Mouse (Mus musculus) common myeloid progenitor, adult 5-6 weeks (primary cell): ENCODE measurements around the gene Ikbke. TPM values are rescaled to one million over a fixed set of nuclear protein-coding genes. Genes with fewer than 3 reads are reported as not detected.
"Not testable (repeated sequence)": the region's sequence is repeated elsewhere in the genome, so short reads cannot be mapped to it uniquely, and the experiment has no call there.

Experiments
- ATAC-seq: replicated peaks from 2 replicates; pipeline ENCODE4 v1.8.0; 2016; ENCODE audit warnings: low read depth, mild to moderate bottlenecking, moderate TSS enrichment, inconsistent platforms; ENCODE audit not compliant: poor library complexity, severe bottlenecking
- total RNA-seq: library from RNA; stranded (forward); fragments of 200-1000, 187-1606 nt; gene quantifications from 2 replicates; pipeline ENCODE4 v1.2.3, GENCODE M21; 2017

Gene Ikbke
- 7.2 and 7.3 TPM in 2 replicates for total RNA-seq

DNA sequence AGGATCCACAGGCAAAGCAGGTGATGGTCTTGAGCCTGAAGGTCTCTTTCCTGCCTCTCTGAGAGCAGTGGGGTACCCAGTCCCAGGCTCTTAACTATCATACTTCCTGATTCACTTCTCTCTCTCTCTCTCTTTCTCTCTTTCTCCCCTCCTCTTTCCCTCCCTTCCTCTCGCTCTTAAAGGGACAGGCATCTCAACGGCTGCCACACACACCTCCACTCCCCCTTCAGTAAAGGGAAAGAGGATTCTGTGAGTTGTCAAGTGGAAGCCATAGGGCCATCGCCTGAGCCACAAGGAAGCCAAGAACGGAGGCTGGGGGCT lies at the start of gene Ikbke:
Gene Ikbke (minus strand): TSS at position 151 of the 321 bp plus-strand sequence.
- peak; percentile 23; the same call in 1 of the 2 replicates for ATAC-seq

DNA sequence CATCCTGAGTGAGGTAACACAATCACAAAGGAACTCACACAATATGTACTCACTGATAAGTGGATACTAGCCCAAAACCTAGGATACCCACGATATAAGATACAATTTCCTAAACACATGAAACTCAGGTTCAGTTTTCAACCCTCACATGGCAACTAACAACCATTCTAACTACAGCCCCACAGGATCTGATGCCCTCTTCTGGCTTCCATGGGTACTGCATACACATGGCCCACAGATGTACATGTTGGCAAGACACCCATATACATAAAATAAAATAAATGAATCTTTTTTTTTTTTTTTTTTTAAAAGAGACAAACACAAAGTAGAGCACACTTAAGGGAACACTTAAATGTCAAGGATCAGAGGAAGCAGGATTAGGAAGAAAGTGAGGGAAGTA lies 49.7 kb upstream of the Ikbke start:
- not testable (repeated sequence) for ATAC-seq

DNA sequence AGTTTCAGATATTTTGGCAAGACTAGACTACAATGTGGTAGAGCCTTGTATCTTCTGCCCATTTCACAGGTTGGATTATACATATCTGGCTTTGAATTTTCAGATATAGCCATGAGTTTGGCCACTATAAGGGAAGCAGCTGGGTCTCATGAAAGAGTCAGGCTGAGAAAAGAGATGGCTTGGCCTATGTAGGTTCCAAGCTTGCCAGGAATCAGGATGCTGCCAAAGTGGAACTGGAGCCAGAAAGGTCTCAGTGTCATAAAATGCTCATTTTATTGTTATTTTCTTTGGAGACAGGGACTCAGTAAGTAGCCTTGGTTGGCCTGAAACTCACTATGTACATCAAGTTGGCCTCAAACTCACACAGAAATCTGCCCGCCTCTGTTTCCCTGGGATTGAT lies 47.8 kb upstream of the Ikbke start:
- no peak for ATAC-seq

DNA sequence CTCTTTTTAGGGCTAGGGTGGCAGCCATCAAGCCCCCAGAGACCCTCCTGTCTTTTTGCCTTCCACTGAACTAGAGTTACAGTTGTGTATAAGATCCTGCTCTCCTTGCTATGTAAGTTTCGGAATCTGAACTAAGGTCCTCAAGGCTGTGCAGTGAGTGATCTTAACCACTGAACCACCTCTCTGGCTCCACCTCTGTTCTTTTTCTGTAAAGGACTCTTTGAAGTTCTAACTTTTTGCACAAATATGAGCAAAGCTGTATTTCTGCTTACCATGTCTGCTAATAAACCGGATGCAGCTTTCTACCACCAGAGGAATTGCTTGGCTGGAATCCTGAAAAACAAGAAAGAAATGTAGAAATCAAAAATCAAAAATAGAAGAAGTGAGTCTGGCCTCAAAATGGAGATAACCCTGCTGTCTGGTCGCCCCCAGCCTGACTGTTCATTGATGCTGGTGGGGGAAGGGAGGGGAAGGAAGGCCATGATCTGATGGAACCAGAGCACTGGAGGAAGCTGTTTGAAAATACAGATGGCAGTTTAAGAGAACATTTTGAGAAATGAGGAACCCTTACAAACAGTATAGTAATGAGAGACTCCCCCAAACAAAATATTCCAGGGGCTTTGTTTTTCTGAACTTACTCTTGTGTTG lies 45.5 kb upstream of the Ikbke start:
- peak; percentile 74 for ATAC-seq

DNA sequence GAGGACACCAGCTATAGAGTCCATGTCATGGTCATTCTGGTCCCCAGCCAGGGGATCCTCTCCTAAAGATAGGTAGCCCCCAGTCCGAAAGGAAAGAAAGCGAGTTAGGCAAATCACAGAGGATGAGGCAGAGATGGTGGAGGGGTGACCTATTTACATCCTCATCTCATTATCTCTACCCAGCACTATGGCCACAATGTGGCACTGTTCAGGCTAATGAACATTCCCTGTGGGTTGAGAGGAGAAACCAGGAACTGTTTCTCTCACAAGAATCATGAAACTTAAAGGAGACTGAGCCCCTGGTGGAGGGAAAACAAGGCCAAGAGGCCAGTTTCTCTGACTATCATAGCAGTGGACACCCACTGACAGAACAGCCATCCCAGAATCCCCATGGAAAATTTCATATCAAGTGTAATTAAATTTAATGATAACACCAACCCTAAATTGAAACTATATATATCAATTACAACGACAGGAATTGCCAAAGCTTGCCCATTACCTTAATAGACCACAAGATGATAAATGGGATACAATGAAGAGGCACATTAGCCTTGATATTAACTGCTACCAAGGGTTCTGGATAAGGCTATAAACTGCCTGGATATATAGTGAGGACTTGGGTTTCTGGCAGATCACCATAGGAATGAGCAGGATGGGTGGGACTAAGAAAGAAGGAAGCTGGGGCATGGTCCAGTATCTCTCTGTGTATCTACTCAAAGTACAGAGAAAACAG lies 40.4 kb upstream of the Ikbke start:
- no peak for ATAC-seq

DNA sequence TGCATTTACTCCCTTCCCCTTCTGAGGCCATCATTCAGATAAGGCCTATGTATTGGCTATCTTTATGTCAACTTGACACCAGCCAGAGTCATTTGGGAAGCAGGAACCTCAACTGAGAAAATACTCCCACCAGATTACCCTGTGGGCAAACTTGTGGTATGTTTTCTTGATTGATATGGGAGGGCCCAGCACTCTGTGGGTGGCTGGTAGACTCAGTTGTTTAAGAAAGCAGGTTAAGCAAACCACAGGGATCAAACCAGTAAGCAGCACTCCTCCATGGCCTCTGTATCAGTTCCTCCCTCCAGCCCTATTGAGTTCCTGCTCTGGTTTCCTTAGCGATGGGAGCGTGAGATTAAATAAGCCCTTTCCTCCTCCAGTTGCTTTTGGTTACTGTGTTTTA lies 39.0 kb upstream of the Ikbke start:
- peak; percentile 68 for ATAC-seq

DNA sequence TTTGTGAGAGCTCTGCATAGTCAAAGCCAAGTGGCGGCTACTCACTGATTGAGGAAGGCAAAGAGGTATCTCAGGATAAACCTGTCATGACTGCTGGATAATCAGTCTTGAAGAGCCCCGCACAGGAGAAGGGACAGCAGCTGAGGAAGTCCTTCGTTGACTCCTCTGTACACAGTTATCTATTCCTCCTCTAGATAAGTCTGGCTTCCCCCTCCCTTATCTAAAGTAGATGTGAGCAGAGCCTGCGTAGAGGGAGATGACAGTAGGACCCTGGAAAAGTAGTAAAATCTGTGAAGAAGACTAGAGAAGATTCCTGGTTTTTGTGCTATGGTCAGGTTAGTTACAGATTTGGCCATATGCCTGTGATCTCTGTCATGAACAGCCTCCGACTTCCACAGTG lies 38.2 kb upstream of the Ikbke start:
- ATAC-seq: no peak

DNA sequence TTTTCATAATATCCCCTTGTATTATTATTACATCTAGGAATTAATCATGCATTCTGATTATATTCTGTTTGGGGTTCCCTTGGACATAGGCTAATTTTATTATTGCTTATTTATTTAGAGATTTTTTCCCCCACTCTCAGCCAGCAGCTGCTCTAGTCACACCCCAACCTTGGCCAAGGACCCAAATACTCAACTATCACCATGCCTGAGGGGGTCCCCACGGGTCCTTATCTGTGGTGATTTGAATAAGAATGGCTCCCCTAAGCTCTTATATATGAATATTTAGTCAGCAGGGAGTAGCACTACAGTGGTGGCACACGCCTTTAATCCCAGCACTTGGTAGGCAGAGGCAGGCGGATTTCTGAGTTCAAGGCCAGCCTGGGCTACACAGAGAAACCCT lies 31.9 kb upstream of the Ikbke start:
- no peak for ATAC-seq

DNA sequence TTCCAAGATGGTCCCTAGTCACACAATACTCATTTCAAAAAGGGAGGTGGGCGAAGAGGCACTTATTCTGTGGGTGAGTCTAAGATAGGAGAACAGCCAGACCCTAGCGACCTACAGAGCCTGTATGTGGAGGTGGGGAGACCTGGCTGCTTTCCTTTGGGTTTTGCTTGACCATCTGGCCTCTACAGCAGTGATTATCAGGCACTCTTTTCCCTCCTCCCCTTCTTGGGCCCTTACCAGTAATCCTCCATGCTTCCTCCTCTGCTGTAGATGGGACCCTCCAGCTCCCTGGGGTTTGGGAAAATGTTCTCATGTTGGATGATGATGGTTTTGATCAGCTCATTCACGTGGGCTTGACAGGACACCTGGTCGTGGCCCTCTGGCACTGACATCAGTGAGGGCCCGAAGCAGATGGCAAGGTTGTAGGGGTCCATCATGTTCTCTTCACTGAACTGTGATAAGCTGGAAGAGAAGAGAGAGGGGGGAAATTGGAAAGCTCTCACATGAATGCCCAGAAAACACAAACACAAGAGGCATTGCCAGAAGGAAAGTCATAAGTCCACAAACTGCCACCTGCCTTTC lies 30.9 kb upstream of the Ikbke start:
- ATAC-seq: no peak

DNA sequence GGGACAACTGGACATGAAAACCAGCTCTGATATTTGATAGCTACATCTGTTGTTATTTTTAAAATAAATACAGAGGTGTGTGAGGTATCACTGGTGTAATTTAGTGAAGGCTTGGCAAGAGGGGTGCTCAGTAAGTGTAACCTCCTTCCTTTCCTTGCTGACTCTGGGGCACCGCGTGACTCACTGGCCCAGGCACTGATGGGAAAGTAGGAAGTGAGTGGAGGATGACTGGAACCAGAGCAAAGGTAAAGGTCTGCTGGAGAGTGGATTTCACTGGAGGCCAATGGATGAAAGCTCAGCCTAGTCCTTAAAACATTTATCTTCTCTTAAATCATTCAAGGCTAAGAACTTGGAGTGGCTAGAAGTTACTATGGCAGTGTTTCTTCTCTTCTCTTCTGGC lies 21.3 kb upstream of the Ikbke start:
- no peak for ATAC-seq

DNA sequence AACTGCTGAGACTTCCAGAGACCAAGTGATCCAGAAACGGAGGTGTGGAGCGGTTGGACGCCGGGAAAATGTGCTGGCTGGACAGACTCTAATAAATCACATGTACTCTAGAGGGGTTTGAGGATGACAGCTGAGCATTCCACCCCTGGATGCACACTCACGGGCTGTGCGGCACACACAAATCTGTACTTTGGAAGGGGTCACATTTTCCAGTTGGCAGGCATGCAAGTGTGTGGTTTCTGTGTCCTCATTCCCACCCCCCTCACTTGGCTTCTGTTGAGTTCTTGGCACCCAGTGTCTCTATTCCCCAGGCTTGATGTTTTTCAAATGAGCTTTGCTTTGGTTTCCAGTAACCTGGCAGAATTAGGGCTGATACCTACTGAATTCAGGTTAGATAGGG lies 20.4 kb upstream of the Ikbke start:
- ATAC-seq: no peak

DNA sequence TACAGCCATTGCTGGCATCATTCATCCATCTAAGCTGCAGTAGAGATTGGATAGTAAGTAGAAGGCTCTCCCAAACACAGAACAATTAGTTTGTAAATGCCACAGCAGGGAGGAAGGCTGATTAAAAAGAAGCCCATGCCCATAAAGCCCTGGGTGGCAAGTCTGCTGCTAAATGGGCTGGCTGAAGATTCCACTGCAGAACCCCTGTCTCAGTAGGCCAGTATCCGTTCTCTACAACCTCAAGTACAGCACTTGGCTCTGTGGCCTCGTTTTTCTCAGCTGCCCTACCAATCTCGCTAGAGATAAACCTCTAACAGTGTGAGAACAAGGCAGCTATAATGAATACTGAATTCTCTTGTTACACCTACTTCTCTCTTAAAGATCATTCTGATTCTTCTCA lies 19.8 kb upstream of the Ikbke start:
- ATAC-seq: no peak

DNA sequence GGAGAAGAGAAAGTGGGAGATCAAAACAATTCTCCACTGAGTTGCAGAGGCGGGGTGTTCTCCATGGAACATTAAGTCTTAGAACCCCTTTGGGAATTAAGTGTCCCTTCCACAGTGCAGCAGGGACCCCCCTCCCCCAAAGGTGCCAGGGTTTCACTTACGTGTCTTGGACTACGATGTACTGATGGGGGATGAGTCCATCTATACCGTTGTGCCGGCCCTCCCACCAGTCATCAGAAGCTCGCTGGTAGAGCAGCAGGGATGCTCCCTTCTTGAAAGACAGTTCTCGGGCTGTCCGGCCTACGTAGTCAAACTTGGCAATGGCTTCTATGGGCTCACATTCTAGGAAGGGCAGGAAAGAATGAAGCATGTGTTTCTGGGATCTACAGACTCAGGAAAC lies 18.8 kb upstream of the Ikbke start:
- no peak for ATAC-seq

DNA sequence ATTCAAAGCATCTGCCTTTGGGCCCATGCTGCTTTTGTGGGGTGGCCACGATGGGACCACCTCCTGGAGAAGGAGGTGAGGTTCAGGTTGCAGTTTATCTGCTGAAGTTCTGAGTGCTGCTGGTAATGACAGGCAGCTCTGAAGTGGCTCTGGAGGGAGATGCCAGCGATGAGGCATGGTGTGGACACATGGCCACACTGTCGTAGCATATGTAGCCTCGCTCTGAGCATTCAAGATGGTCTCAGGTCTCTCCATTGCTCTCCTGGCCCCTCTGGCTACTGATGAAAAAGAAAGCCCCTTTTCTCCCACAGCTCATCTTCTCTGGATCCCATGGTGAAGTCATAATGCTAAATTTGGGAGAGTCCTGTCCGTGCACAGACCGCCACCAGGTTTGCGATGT lies 17.3 kb upstream of the Ikbke start:
- no peak for ATAC-seq

DNA sequence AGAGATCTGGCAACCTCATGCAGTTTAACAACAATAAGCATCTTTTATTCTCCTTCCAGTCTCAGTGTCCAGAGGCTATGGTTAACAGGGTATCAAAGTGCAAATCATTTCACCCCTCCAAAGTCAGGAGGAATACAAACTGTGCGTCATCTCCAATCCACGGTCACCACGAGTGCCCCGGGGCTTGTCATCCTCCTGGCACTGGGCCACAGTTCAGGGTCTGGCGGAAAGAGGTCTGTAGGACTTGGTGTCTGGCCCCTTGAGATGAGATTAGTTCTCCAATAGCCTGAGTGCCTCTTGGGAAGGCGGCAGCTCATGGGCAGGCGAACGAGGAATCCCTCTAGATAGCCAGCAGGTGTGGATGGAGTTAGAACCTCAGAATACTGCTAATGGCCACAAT lies 15.8 kb upstream of the Ikbke start:
- ATAC-seq: no peak

DNA sequence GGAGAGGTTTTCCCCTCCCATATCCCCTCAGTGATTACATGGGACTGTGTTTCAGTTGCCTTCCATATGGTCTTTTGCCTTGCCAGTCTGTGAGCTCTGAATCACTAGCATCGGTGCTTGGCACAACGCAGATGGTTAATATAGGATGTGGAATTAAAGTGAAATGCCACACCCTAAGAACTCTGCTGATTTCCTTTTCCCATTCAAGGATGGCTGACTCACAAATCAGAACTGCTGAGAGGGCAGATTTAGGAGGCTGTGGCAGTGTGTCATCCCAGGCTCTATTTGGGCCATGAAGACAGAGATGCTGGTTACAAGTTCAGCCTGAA lies 14.5 kb upstream of the Ikbke start:
- ATAC-seq: no peak

DNA sequence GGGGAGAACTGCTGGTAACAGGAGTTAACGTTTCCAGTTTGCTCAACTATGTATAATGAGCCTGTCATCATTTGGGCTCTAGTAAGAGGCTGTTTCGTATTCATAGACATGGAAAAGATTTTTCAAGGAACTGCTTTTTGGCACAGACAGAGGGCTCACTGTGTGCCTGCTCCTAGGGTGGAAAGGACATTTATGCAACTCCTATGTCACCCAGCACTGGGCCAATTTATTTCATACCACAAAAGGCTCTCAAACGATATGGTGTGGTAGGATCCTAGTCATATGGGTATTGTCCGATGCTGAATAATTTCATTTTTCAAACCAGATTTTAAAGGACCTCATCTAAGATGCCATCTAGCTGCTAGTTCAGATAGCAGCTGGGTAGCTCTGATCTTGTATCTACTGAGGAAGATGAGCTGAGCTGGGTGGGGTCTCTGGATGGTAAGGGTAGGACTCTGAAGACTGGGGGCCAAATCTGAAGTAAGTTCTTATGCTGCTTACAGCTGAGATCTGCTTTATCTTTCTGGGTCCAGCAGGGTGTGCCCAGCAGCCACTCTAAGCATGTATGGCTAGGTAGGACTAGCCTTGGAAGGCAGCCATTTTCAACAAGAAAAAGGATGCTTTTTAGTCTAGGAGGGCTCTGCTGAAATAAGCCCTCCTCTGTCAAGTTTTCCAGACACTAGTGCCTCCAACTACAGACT lies 14.0 kb upstream of the Ikbke start:
- ATAC-seq: no peak

DNA sequence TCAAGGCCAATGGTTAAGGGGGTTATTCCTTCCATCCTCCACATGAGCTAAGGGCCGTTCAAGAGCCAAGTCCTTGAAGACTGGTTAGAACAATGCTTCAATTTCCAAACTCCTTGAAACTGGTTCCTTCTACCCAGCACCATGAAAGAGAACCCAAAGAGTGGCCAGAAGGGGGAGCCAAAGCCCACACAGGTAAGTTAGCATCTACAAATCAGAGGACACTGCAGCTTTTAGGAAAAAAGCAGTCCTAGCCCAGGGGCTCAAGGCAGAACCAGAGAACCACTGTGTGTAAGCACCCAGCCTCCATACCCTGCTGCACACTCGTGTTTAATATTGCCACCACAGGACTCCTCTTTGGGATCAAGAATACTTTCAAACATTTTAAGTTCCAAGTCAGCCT lies 11.2 kb upstream of the Ikbke start:
- ATAC-seq: peak; percentile 70

DNA sequence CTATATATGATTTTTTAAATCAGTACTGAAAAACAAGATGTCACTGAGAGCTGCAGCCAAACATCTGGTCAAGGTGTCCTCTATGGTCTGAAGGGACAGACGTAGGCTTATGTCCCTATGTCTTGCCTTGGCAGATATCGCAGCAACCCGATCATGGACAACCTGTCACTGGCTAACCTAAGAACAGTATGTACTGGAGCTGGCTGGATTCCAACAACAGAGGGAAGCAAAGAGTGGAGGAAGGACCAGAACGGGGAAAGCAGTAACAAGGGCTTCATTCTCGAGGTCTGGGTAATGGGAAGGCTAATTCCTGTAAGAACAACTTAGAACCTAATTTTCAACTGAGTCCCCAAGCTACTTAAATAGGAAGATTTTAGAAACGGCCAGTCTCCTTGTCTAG lies 9.5 kb upstream of the Ikbke start:
- no peak for ATAC-seq

DNA sequence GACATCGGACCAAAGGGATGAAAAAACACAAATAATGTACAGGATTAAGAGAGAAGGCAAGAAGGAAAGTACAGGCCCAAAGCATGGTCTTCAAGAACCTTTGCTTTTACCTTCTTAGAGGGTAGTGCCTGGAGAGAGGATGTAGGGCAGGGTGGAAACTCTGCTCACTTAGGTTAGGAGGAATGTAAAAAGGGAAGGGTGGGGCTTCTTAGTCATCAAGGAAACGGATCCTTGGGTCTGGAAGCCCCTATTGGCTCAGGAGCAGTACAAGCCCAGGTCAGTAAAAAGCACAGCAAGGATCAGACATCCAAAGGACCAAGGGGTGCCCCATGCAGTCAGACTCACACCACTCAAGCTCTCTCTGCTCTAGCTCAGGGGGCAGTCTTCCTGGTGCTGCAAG lies 7.9 kb upstream of the Ikbke start:
- ATAC-seq: no peak

DNA sequence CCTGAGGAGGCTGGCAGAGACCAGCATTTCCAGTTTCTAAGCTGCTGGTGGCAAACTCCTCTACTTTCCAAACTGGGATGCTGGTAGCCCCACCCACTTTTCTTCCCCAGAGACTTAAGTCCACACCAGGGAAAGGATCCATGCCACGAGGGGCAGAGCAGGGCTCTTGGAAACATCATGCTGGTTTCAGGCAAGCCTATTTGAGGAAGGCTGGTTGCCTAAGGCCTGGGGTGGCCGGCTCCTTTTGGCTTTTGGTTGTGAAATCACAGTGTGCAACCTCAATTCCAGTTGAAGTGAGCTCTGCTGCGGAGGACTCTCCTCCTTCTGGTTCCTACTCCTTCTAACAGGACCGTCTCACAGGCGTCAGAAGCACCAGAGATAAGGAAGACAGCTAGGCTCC lies 7.4 kb upstream of the Ikbke start:
- ATAC-seq: peak; percentile 38
